Mouse (Mus musculus): ENCODE measurements around the gene Gm20388.

GRCm38 (mm10) chr8:121977819-121978590 lies 2067.4 kb downstream of the Gm20388 start:
- TF ChIP-seq EP300 (IDR thresholded peaks at IDR 0.05; ENCODE audit: insufficient read depth, low read depth, low read length): no peak
- TF ChIP-seq POLR2A (IDR thresholded peaks at IDR 0.05; ENCODE audit: insufficient read depth, low read length): no peak

All from ES-Bruce4 (cell line).